Mouse (Mus musculus) heart, adult 2 months (tissue): Measurements from ENCODE around the gene Sox14.

Experiments
- CTCF ChIP-seq: fragments of 200-600 bp; IDR thresholded peaks from 2 replicates; pipeline ENCODE4 v1.8.1; 2022; ENCODE audit warnings: antibody characterized with exemption, mild to moderate bottlenecking, moderate library complexity
- EP300 ChIP-seq: fragments of 200-500 bp; IDR thresholded peaks from 2 replicates; pipeline ENCODE4 v1.6.1; 2011; ENCODE audit warnings: low read depth, low read length, control low read depth; ENCODE audit not compliant: insufficient read depth
- POLR2A ChIP-seq: fragments of 200-500 bp; IDR thresholded peaks from 2 replicates; pipeline ENCODE4 v1.6.1; 2011; ENCODE audit warnings: mild to moderate bottlenecking, low read depth, low read length, control low read depth; ENCODE audit not compliant: insufficient read depth

- no peak for TF ChIP-seq CTCF
- no peak for TF ChIP-seq EP300
- TF ChIP-seq POLR2A = no peak
These were observed 6.7 kb downstream of the Sox14 start for GRCm38 (mm10) chr9:99869275-99869674.
